Mouse (Mus musculus): Measurements from ENCODE around the gene Upk3bl.
"Not testable (repeated sequence)": the region's sequence is repeated elsewhere in the genome, so short reads cannot be mapped to it uniquely, and the experiment has no call there.

Gene Upk3bl

DNA sequence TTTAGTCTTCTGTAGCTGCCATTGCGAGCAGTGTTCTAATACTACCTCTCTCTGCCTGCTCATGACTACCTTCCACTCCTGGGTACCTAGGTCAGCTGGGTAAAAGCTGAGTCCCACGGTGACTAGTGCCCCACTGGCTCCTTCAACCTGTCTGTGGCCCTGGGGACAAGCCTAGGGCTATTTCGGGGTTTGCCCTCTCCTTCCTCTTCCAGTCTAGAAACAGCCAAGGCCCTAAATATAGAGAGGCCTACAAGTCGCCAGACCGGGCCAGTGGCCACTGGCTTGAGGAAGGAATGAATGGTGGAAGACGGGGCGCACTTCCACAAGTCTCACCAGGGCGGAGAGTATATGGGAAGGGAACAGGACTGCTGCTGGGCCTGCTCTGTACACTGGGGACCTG lies 32.0 kb downstream of the Upk3bl start:
- DNase-seq (ENCODE audit: low spot score), result no peak

DNA sequence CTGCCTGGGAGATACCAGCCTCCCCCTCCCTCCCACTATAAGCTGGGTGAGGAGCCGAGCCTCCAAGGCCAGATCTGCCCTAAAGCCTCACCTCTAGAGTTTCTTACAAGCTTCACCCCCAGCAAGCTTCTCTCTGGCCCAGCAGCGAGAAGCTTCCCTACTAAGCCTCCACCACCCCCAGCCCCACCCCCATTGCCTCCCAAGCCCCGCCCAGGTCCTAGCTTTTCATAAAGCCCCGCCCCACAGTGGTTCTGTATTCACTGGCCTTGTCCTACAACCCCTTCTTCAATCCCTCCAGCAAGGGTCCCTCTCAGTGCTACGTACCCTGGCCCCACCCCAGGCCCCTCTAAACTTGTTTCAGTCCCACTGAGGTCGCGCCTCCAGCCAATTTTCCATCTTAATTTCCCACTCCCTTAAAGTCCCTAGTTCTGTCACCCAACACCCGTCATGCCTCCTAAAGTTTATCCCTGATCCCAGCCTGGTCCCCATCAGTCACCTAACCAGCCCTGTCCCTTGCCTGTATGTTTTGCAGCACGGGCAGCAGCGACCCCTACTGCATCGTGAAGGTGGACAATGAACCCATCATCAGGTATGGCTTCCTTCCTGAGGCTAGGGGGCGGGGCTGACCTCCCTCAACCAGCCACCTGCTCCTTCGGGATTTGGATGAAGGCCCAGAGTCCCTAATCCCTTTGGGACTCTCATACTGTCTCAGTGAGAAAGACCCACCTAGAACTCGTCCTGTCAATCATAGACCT lies 34.7 kb downstream of the Upk3bl start:
- DNase-seq (ENCODE audit: low spot score), result no peak

DNA sequence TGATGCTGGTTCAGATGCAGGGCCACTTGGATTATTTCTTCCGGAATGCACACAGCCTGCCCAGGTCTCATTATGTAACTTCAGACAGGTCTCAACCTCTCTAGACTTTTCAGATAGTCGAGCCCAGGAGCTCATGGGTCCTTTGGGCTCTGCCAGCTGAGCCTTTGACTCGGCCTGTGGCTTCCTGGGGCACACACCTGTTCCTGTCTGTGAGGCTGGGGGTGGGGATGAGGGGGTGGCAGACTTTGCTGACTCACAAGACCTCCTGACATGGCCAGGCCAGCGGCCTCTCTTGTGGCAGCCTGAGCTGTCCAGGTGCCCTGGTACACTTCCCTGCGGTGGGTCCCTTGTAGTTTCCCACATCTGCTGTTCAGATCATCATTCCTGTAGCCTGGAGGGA lies 37.6 kb downstream of the Upk3bl start:
- no peak for DNase-seq (ENCODE audit: low spot score)

DNA sequence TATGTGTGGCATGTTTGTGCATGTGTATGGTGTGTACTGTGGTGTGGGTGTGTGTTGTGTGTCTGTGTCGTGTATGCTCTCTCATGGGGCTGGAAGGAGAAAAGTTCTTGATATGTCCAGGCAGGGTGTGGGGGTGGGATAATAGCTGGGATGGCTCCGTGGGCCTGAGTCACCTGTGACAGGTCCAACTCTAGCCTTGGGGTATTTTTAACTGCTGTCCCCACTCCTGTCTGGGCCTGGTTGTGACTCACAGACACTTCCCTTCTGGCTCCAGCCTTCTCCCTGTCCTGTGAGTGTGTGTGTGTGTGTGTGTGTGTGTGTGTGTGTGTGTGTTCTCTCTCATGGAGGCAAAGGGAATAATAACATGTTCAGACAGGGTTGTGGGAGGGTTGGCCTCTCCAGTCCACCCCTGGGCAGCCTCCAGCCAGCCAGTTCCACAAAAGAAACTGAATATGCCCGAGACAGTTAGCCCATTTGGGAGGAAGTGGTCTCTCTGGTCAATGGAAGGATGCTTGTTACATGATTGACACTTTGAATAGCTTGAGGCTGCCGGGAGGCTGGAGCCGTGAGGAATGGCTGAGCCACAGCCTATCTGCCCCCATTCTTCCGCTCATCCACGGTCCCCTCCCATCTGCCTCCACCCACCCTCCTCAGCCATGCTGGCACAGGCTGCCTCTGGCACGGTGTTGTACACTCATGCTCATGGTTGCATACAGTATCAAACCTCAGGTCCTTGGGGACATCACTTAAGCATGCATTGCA lies 40.1 kb downstream of the Upk3bl start:
- DNase-seq (ENCODE audit: low spot score), result no peak

DNA sequence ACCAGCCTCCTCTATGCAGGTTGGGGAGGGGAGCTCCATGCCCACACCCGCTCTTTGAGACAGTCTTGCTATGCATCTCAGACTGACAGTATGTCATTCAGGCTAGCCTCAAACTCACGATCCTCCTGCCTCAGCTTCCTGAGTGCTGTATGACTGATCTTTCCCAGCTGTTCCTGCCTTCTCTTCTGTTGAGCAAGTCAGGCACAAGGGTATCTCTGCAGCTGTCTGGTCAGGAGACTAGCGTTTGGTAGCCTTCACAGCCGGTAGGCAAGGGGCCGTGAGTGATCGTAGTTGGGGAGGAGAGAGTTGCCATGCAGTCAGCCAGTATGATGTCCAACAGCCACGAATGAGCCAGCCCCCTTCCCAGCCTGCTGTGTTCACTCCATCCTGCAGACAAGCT lies 40.8 kb downstream of the Upk3bl start:
- DNase-seq (ENCODE audit: low spot score), result no peak

DNA sequence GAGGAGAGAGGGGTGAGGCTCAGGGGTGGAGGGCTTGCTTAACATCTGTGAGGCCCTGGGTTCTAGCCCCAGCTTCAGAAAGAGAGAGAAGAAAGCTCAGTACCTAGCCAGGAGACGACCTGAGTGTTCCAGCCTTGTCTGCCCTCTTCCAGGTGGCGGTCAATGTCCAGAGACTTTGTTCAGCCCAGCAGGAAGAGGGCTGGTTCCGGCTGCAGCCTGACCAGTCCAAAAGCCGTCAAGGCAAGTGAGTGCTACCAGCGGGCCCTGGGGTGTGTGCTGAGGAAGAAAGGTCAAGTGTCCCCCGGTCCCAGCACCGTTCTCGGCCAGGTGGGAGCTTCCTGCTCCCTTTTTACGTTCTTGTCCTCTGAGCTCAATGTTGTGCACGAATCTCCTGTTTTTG lies 44.2 kb downstream of the Upk3bl start:
- DNase-seq (ENCODE audit: low spot score), result no peak

DNA sequence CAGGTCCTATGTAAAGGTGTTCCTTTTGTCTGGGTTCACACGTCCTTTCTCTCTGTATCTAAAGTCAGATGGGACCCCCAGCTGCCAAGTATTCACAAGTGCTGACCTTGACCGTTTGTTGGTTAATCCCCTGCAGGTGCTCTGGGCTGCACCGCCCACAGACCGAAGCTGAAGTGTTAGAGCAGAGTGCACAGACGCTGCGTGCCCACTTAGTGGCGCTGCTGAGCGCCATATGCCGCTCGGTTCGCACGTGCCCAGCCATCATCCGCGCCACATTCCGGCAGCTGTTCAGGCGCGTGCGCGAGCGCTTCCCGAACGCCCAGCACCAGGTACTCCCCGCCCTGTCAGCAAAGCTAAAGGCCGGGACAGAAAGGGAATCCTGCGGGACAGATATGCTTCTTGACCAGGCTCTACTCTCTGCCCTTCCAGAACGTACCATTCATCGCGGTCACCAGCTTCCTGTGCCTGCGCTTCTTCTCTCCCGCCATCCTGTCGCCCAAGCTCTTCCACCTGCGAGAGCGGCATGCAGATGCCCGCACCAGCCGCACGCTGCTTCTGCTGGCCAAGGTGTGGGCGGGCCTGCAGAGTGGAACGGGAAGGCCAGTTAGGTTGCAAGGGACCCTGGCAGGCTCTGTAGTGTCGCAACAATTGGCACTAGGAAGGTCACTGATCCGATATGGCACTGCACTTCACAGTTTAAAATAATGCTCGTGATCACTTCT lies 48.0 kb downstream of the Upk3bl start:
- DNase-seq (ENCODE audit: low spot score), result no peak

DNA sequence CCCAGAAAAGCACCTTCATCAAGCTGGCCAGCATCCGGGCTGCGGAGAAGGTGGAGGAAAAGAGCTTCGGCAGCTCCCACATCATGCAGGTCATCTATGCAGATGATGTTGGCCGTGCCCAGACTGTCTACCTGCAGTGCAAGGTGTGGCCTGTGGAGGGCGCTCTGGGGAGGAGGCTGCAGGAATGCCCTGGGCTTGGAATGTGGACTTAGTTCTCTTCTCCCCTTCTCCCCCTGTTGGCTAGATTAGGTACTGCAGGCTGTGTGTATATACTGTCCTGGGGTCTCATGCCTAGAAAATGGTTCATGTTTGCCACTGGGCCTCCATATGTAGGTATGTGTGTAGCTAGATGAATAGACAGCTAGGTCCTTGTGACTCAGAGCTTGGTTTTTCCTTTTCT lies 50.2 kb downstream of the Upk3bl start:
- no peak for DNase-seq (ENCODE audit: low spot score)

DNA sequence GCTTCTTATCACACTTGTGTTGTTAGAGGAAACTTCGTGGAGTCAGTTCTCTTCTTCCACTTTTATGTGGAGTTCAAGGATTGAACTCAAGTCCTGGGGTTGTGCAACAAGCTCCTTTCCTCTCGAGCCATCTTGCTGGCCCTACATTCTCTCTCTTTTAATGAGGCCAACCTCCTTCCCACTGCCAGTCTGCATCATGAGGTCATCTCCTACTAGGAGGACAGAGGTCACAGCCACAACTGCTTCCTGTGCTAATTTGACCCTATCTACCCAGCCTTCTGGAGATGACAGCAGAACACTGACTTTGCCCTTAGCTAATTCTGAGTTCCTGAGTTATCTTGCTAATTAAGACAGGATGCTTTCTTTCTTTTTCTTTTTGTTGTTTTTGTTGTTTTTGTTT lies 54.2 kb downstream of the Upk3bl start:
- DNase-seq (ENCODE audit: low spot score), result no peak

DNA sequence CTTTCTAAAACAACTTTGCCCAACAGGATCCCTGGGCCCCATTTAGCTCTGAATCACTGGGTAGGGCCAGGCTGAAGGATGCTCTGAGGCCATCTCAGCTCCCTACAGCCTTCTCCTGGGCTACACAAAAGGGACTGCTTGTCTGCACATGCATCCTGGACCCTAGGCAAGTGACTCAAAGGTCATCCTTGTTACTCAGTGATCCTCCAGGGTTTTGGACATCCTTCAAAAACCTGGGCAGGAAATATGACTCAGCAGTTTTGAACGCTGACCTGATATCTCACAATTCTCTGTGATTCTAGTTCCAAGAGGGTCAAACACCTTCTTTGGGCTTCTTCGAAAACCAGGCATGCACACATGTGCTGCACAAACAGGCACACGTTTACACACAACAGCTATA lies 54.8 kb downstream of the Upk3bl start:
- no peak for DNase-seq (ENCODE audit: low spot score)

DNA sequence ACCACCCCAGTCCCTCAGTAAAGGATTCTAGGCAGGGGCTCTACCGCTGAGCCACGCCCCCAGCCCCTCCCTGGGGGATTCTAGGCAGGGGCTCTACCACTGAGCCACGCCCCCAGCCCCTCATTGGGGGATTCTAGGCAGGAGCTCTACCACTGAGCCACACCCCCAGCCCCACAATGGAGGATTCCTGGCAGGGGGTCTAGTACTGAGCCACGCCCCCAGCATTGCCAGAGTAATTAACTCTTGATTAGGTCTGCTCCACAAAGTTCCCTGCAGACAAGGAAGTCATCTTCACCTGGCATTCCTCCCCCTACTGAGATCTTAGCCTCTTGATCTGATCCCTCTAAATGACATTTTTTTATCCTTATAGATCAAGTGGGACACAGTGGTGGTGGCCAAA lies 59.3 kb downstream of the Upk3bl start:
- not testable (repeated sequence) for DNase-seq (ENCODE audit: low spot score)

Measured in urinary bladder, postnatal 10 days (tissue).